Mouse (Mus musculus): Measurements from ENCODE around the gene Hist1h4c.

DNA sequence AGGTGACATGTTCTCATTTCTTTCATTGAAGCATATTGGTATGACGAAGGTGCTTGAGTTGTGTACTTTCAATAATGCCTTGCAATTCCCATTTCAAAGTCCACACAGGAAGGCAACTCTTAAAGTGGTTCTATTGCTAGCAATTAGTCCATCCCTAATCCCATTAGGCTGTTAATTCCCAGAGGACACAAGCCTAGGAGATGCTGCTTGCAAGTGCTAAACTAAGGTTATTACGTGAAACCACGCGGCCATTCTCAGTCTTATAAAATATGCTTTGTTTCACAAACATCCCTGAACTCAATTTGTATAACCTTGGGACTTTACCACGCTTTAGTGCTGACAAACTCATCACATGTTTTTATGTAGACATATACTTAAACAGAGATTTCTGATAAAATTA is 38.8 kb upstream of the Hist1h4c start:
- TF ChIP-seq CTCF (IDR thresholded peaks at IDR 0.05; ENCODE audit: borderline replicate concordance, extremely low read depth, insufficient read depth, insufficient read length) (no peak), POLR2A (IDR thresholded peaks at IDR 0.05; ENCODE audit: borderline replicate concordance, extremely low read depth, insufficient read depth, insufficient read length, poor library complexity, severe bottlenecking) (no peak)

All from brain, embryonic 14.5 days (tissue).